ENCODE assay signal across 10 mouse cellular contexts in the genomic region with DNA sequence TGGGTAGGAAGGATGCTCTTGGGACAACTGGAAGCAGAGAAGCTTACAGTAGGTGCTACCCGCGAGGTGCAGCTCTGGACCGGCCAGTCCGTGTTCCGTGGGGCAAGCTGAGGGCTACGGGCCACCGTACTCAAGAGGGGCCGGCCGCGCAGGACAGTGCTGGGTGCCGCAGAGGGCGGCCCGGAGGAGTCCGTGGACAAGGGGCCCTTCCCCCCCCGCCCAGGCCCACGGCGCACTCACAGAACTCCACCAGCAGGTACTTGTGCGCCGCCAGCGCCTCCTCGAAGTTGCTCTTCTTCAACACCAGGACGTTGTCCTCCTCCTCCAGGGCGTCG. TPM values are rescaled to one million over a fixed set of nuclear protein-coding genes. Genes with fewer than 3 reads are reported as not detected.
DNase-seq lines count a peak whose midpoint lies in the region; ATAC-seq and TF ChIP-seq lines count a peak whose summit lies in the region.
"Had no signal": no experiment of that assay in that cellular context is flagged by ENCODE, and none has a peak within 500 bp of the region (broad histone marks: within the 10 kb centered on the region; RNA-seq: fewer than 3 reads in every experiment).

No protein-coding gene starts in this region.

- H3K27ac ChIP-seq in heart, embryonic 13.5 days (replicated peaks) = peak overlapping the region; percentile 97
- peak overlapping the region; percentile 90 for H3K27ac ChIP-seq in forebrain, embryonic 15.5 days (replicated peaks)
- peak overlapping the region; percentile 43 for H3K27ac ChIP-seq in macrophage

- TF ChIP-seq CTCF in E14TG2a.4 (conservative IDR thresholded peaks at IDR 0.05; ENCODE audit: low read length) = no peak

- peak; percentile 6; the same call in 1 of the 2 replicates for ATAC-seq in heart, embryonic 13.5 days (ENCODE audit: extremely low read depth, insufficient number of reproducible peaks, low FRiP score, low TSS enrichment)
- ATAC-seq in forebrain, embryonic 15.5 days (replicated peaks) = no peak; the same call in 1 of the 2 replicates

- no peak for DNase-seq in heart, adult 11 months
- no peak for DNase-seq in spleen, postnatal 10 days (ENCODE audit: low spot score in 2 of 2)
- DNase-seq in thymus, postnatal 0 days (ENCODE audit: low spot score) = no peak
- DNase-seq in left cerebral cortex, postnatal 10 days (ENCODE audit: extremely low spot score in 1 of 2, low spot score in 2 of 2) = no peak

- no peaks in the 10 kb centered on the region for H3K9me3 ChIP-seq in heart, embryonic 13.5 days
- no peaks in the 10 kb centered on the region for H3K9me3 ChIP-seq in E14TG2a.4 (ENCODE audit: low read length)
- no peaks in the 10 kb centered on the region for H3K9me3 ChIP-seq in forebrain, embryonic 15.5 days

- peak overlapping the region; percentile 98 for H3K9ac ChIP-seq in heart, embryonic 13.5 days
- peak overlapping the region; percentile 82 for H3K9ac ChIP-seq in forebrain, embryonic 15.5 days (replicated peaks)

- WGBS in heart, embryonic 13.5 days = under 1% methylated on average over 24 of the region's 24 CpGs
- under 1% methylated on average over 22 of the region's 24 CpGs for WGBS in forebrain, embryonic 15.5 days
- WGBS in macrophage (ENCODE audit: missing documents) = 1% methylated on average over 23 of the region's 24 CpGs

- H3K79me2 ChIP-seq in macrophage (ENCODE audit: inconsistent target) = peaks cover 69% of the 10 kb centered on the region

- intact Hi-C loops in left cerebral cortex, postnatal 10 days (cut with DNase I) = loop anchor here (2.0 kb wide), 1 partner anchor 54 kb away; no protein-coding TSS in a partner anchor

- peaks cover 51% of the 10 kb centered on the region for H3K36me3 ChIP-seq in heart, embryonic 13.5 days
- H3K36me3 ChIP-seq in E14TG2a.4 (ENCODE audit: insufficient read depth, low read length) = peaks cover 60% of the 10 kb centered on the region
- peaks cover 35% of the 10 kb centered on the region for H3K36me3 ChIP-seq in forebrain, embryonic 15.5 days
- peaks cover 25% of the 10 kb centered on the region; the same call in 1 of the 2 replicates for H3K36me3 ChIP-seq in macrophage (ENCODE audit: inconsistent target)

- peak overlapping the region; percentile 94 for H3K4me3 ChIP-seq in heart, embryonic 13.5 days
- H3K4me3 ChIP-seq in E14TG2a.4 (replicated peaks; ENCODE audit: low read length) (peak overlapping the region; percentile 99), macrophage (ENCODE audit: inconsistent target) (peak overlapping the region; percentile 77)
- peak overlapping the region; percentile 69 for H3K4me3 ChIP-seq in forebrain, embryonic 15.5 days

- peaks cover 34% of the 10 kb centered on the region for H3K4me1 ChIP-seq in heart, embryonic 13.5 days
- H3K4me1 ChIP-seq in E14TG2a.4 (replicated peaks; ENCODE audit: low read depth, low read length) = peaks cover 48% of the 10 kb centered on the region
- peaks cover 28% of the 10 kb centered on the region for H3K4me1 ChIP-seq in forebrain, embryonic 15.5 days

- H3K27me3 ChIP-seq in heart, embryonic 13.5 days (replicated peaks) = no peaks in the 10 kb centered on the region
- no peaks in the 10 kb centered on the region for H3K27me3 ChIP-seq in E14TG2a.4 (ENCODE audit: insufficient read depth, low read length)
- H3K27me3 ChIP-seq in forebrain, embryonic 15.5 days = no peaks in the 10 kb centered on the region
- H3K27me3 ChIP-seq: Patski had no signal

- peak overlapping the region; percentile 97 for H3K4me2 ChIP-seq in heart, embryonic 13.5 days
- H3K4me2 ChIP-seq in forebrain, embryonic 15.5 days (replicated peaks) = peak overlapping the region; percentile 85

RNA-seq across cellular contexts. Expression of a gene that starts 0.7 kb away (rescaled TPM):
- 427 and 448 TPM in 2 replicates for polyA plus RNA-seq in heart, embryonic 13.5 days (2015; fragmentation: Nextera tagmentation; extraction: Ambion mirVana)
- polyA plus RNA-seq in forebrain, embryonic 15.5 days (2015; fragmentation: Nextera tagmentation; extraction: Ambion mirVana) = 234 and 239 TPM in 2 replicates
- total RNA-seq in macrophage (2018; cell fraction: chromatin; rRNA removed) = 100 to 1,000 TPM in 1 of 26 experiments, 10 to 100 TPM in 25; 12.4 to 109 (median 29.4) TPM
- total RNA-seq in macrophage (2018; cell fraction: cytosol; rRNA removed) = 100 to 1,000 TPM; 202 to 385 (median 291) TPM
- total RNA-seq in macrophage (2018; cell fraction: nucleus; rRNA removed) = 100 to 1,000 TPM in 25 of 26 experiments, 10 to 100 TPM in 1; 71.0 to 409 (median 244) TPM
- polyA plus RNA-seq in macrophage (2018) = 294 to 442 TPM (median 388 TPM) in 3 replicates
- 254 and 290 TPM in 2 replicates for polyA plus RNA-seq in thymus, postnatal 0 days (2015; fragmentation: Nextera tagmentation; extraction: Ambion mirVana)
- 100 to 1,000 TPM; 136 to 138 TPM for total RNA-seq in left cerebral cortex, postnatal 10 days (2021)

RNA-seq across cellular contexts. Expression of a gene that starts 9.0 kb away (rescaled TPM):
- 435 and 436 TPM in 2 replicates for polyA plus RNA-seq in heart, embryonic 13.5 days (2015; fragmentation: Nextera tagmentation; extraction: Ambion mirVana)
- polyA plus RNA-seq in forebrain, embryonic 15.5 days (2015; fragmentation: Nextera tagmentation; extraction: Ambion mirVana) = 464 TPM in 2 replicates
- total RNA-seq in macrophage (2018; cell fraction: chromatin; rRNA removed) = 100 to 1,000 TPM in 8 of 26 experiments, 10 to 100 TPM in 18; 55.0 to 130 (median 89.0) TPM
- 100 to 1,000 TPM; 680 to 898 (median 773) TPM for total RNA-seq in macrophage (2018; cell fraction: cytosol; rRNA removed)
- total RNA-seq in macrophage (2018; cell fraction: nucleus; rRNA removed) = 100 to 1,000 TPM; 152 to 391 (median 260) TPM
- polyA plus RNA-seq in macrophage (2018) = 662 to 966 TPM (median 875 TPM) in 3 replicates
- 553 and 615 TPM in 2 replicates for polyA plus RNA-seq in thymus, postnatal 0 days (2015; fragmentation: Nextera tagmentation; extraction: Ambion mirVana)
- total RNA-seq in left cerebral cortex, postnatal 10 days (2021) = 100 to 1,000 TPM; 406 to 417 TPM

RNA-seq across cellular contexts. Expression of a gene that starts 21.5 kb away (rescaled TPM):
- not detected in 2 replicates for polyA plus RNA-seq in heart, embryonic 13.5 days (2015; fragmentation: Nextera tagmentation; extraction: Ambion mirVana)
- polyA plus RNA-seq in forebrain, embryonic 15.5 days (2015; fragmentation: Nextera tagmentation; extraction: Ambion mirVana) = 0.23 TPM in 1 of 2 replicates, not detected in the other
- total RNA-seq in macrophage (2018; cell fraction: chromatin; rRNA removed) = not detected
- total RNA-seq in macrophage (2018; cell fraction: cytosol; rRNA removed) = under 1 TPM in 1 of 26 experiments, not detected in 25; 0.33 TPM
- total RNA-seq in macrophage (2018; cell fraction: nucleus; rRNA removed) = not detected
- not detected in 3 replicates for polyA plus RNA-seq in macrophage (2018)
- polyA plus RNA-seq in thymus, postnatal 0 days (2015; fragmentation: Nextera tagmentation; extraction: Ambion mirVana) = 13.7 and 17.1 TPM in 2 replicates
- not detected for total RNA-seq in left cerebral cortex, postnatal 10 days (2021)
- total RNA-seq: left cerebral cortex, postnatal 14 days had no signal
- polyA plus RNA-seq: Patski had no signal

RNA-seq across cellular contexts. Expression of a gene that starts 22.9 kb away (rescaled TPM):
- 134 and 140 TPM in 2 replicates for polyA plus RNA-seq in heart, embryonic 13.5 days (2015; fragmentation: Nextera tagmentation; extraction: Ambion mirVana)
- polyA plus RNA-seq in forebrain, embryonic 15.5 days (2015; fragmentation: Nextera tagmentation; extraction: Ambion mirVana) = 242 and 245 TPM in 2 replicates
- total RNA-seq in macrophage (2018; cell fraction: chromatin; rRNA removed) = 10 to 100 TPM in 25 of 26 experiments, 1 to 10 TPM in 1; 7.3 to 29.2 (median 19.9) TPM
- total RNA-seq in macrophage (2018; cell fraction: cytosol; rRNA removed) = 10 to 100 TPM; 42.4 to 81.4 (median 58.1) TPM
- total RNA-seq in macrophage (2018; cell fraction: nucleus; rRNA removed) = 10 to 100 TPM; 22.8 to 50.9 (median 31.9) TPM
- polyA plus RNA-seq in macrophage (2018) = 36.9 to 60.9 TPM (median 57.7 TPM) in 3 replicates
- polyA plus RNA-seq in thymus, postnatal 0 days (2015; fragmentation: Nextera tagmentation; extraction: Ambion mirVana) = 179 and 196 TPM in 2 replicates
- total RNA-seq in left cerebral cortex, postnatal 10 days (2021) = 100 to 1,000 TPM; 103 to 110 TPM

RNA-seq across cellular contexts. Expression of a gene that starts 25.8 kb away (rescaled TPM):
- 253 and 284 TPM in 2 replicates for polyA plus RNA-seq in heart, embryonic 13.5 days (2015; fragmentation: Nextera tagmentation; extraction: Ambion mirVana)
- polyA plus RNA-seq in forebrain, embryonic 15.5 days (2015; fragmentation: Nextera tagmentation; extraction: Ambion mirVana) = 372 and 388 TPM in 2 replicates
- total RNA-seq in macrophage (2018; cell fraction: chromatin; rRNA removed) = 10 to 100 TPM; 13.2 to 43.2 (median 30.6) TPM
- total RNA-seq in macrophage (2018; cell fraction: cytosol; rRNA removed) = 10 to 100 TPM; 27.2 to 48.1 (median 35.9) TPM
- total RNA-seq in macrophage (2018; cell fraction: nucleus; rRNA removed) = 10 to 100 TPM; 17.9 to 63.8 (median 26.1) TPM
- 34.3 to 88.6 TPM (median 41.5 TPM) in 3 replicates for polyA plus RNA-seq in macrophage (2018)
- 571 and 587 TPM in 2 replicates for polyA plus RNA-seq in thymus, postnatal 0 days (2015; fragmentation: Nextera tagmentation; extraction: Ambion mirVana)
- total RNA-seq in left cerebral cortex, postnatal 10 days (2021) = 10 to 100 TPM; 69.3 to 76.5 TPM

Comparison
In these comparisons a context has a peak if more than half of its experiments do, and no peak if none do; other contexts are left out.
1. H3K27ac ChIP-seq: peak in every context shown above with its lines; median percentile 97 in heart, embryonic 13.5 days; 90 in forebrain, embryonic 15.5 days; 43 in macrophage.
2. RNA of a gene that starts 21.5 kb away (polyA plus RNA-seq): 13.7 to 17.1 TPM in thymus, postnatal 0 days; 0.23 TPM in forebrain, embryonic 15.5 days, not detected in heart, embryonic 13.5 days and not detected in macrophage; every median in the first group is over 10 times any median in the second.
3. Peak in every context shown above with its lines, with median percentiles within 50 percentile points of each other: H3K4me3 ChIP-seq.